Mouse (Mus musculus) kidney, embryonic 14.5 days (tissue): ENCODE data around the gene Unc119b. TPM values are rescaled to one million over a fixed set of nuclear protein-coding genes. Genes with fewer than 3 reads are reported as not detected.

Experiments
- ATAC-seq: fragments of 200-750 bp; cut with Nextera tagmentation; 2 replicates; pipeline ENCODE4 v1.8.0; 2017; ENCODE audit warnings: moderate number of reproducible peaks, mild to moderate bottlenecking, moderate TSS enrichment, moderate library complexity; ENCODE audit not compliant: low FRiP score, low TSS enrichment
- H3K27ac ChIP-seq: fragments of 300-500 bp; sonication (generic); 2 replicates; pipeline ENCODE4 v1.5.1; 2014; ENCODE audit warnings: low read depth, mild to moderate bottlenecking, low read length, moderate library complexity, mixed read lengths
- H3K27me3 ChIP-seq: fragments of 300-500 bp; sonication (generic); 2 replicates; pipeline ENCODE4 v1.6.1; 2014; ENCODE audit warnings: mild to moderate bottlenecking, low read length; ENCODE audit not compliant: control insufficient read depth, insufficient read depth
- H3K36me3 ChIP-seq: fragments of 300-500 bp; sonication (generic); 2 replicates; pipeline ENCODE4 v1.6.1; 2014; ENCODE audit warnings: low read length, mixed read lengths; ENCODE audit not compliant: control insufficient read depth, insufficient read depth
- H3K4me1 ChIP-seq: fragments of 300-500 bp; sonication (generic); 2 replicates; pipeline ENCODE4 v1.6.1; 2014; ENCODE audit warnings: low read length, mixed read lengths; ENCODE audit not compliant: control insufficient read depth, insufficient read depth
- H3K4me2 ChIP-seq: fragments of 300-500 bp; sonication (generic); replicated peaks from 2 replicates; pipeline ENCODE4 v1.6.1; 2014; ENCODE audit warnings: low read depth, mild to moderate bottlenecking, low read length
- H3K4me3 ChIP-seq: fragments of 300-500 bp; sonication (generic); 2 replicates; pipeline ENCODE4 v1.5.1; 2014; ENCODE audit warnings: mild to moderate bottlenecking, low read length
- H3K9ac ChIP-seq: fragments of 300-500 bp; sonication (generic); 2 replicates; pipeline ENCODE4 v1.6.1; 2014; ENCODE audit warnings: low read depth, mild to moderate bottlenecking, low read length, moderate library complexity
- H3K9me3 ChIP-seq: fragments of 300-500 bp; sonication (generic); 2 replicates; pipeline ENCODE4 v1.6.1; 2016; ENCODE audit warnings: low read length; ENCODE audit not compliant: control insufficient read depth
- WGBS: fragments of 180-500 bp; shearing (Covaris S2); extraction: QIAGEN DNeasy Blood & Tissue Kit; methylation state at CpG from one replicate; pipeline ENCODE4 v1.1.7; 2014; 5-methylcytosine and 5-hydroxymethylcytosine counted together
- polyA plus RNA-seq: library from polyadenylated mRNA; unstranded; fragments of >200 nt; fragmentation: Nextera tagmentation; extraction: Ambion mirVana; gene quantifications from 2 replicates; pipeline ENCODE4 v1.2.1, GENCODE M21; 2014

Unc119b gene
- polyA plus RNA-seq, 1 experiment from 2014 or later = 50.3 TPM

- Histone ChIP-seq H3K9ac (no peak overlapping the region), H3K36me3 (peaks cover 61% of the 10 kb centered on the region), H3K27me3 (no peaks in the 10 kb centered on the region), H3K9me3 (no peaks in the 10 kb centered on the region), H3K27ac (no peak overlapping the region), H3K4me1 (no peaks in the 10 kb centered on the region), H3K4me2 (no peak overlapping the region), H3K4me3 (no peak overlapping the region)
- ATAC-seq = no peak
- WGBS = 83% methylated on average over 5 of the region's 5 CpGs
Observed at GRCm38 (mm10) chr5:115099530-115099929, 35.2 kb downstream of the Unc119b start.

- Histone ChIP-seq H3K36me3 (peaks cover 62% of the 10 kb centered on the region), H3K27me3 (no peaks in the 10 kb centered on the region), H3K9ac (no peak within 1 kb of the TSS), H3K9me3 (no peaks in the 10 kb centered on the region), H3K4me1 (no peaks in the 10 kb centered on the region), H3K4me2 (no peak within 1 kb of the TSS), H3K4me3 (no peak within 1 kb of the TSS), H3K27ac (no peak within 1 kb of the TSS)
- ATAC-seq = no peak
- 94% methylated on average over 8 of the region's 8 CpGs for WGBS
Observed at GRCm38 (mm10) chr5:115098195-115098594, 36.6 kb downstream of the Unc119b start, which contains the start of gene Gm10401. TSS of gene Gm10401 (minus strand) at chr5:115098295.

GRCm38 (mm10) chr5:115091776-115092175 is 43.0 kb downstream of the Unc119b start:
- Histone ChIP-seq H3K9ac (no peak overlapping the region), H3K9me3 (no peaks in the 10 kb centered on the region), H3K36me3 (peaks cover 79% of the 10 kb centered on the region), H3K4me1 (no peaks in the 10 kb centered on the region), H3K27me3 (no peaks in the 10 kb centered on the region), H3K27ac (no peak overlapping the region), H3K4me2 (no peak overlapping the region), H3K4me3 (no peak overlapping the region)
- WGBS = 79% methylated on average over 6 of the region's 6 CpGs
- ATAC-seq = no peak

GRCm38 (mm10) chr5:115091015-115091414 is 43.8 kb downstream of the Unc119b start:
- WGBS = 76% methylated on average over 3 of the region's 3 CpGs
- ATAC-seq = no peak
- H3K36me3 ChIP-seq = peaks cover 77% of the 10 kb centered on the region
- H3K9ac ChIP-seq = no peak overlapping the region
- H3K4me2 ChIP-seq = no peak overlapping the region
- H3K27me3 ChIP-seq = no peaks in the 10 kb centered on the region
- H3K4me3 ChIP-seq = no peak overlapping the region
- H3K4me1 ChIP-seq = no peaks in the 10 kb centered on the region
- H3K9me3 ChIP-seq = no peaks in the 10 kb centered on the region
- no peak overlapping the region for H3K27ac ChIP-seq

GRCm38 (mm10) chr5:115089592-115090268 is 45.0 kb downstream of the Unc119b start:
- WGBS = 99% methylated on average over 5 of the region's 5 CpGs
- no peak overlapping the region for H3K27ac ChIP-seq
- H3K27me3 ChIP-seq = no peaks in the 10 kb centered on the region
- no peaks in the 10 kb centered on the region for H3K9me3 ChIP-seq
- ATAC-seq = no peak
- peaks cover 75% of the 10 kb centered on the region for H3K36me3 ChIP-seq
- no peaks in the 10 kb centered on the region for H3K4me1 ChIP-seq
- H3K4me2 ChIP-seq = no peak overlapping the region
- H3K4me3 ChIP-seq = no peak overlapping the region
- H3K9ac ChIP-seq = no peak overlapping the region

GRCm38 (mm10) chr5:115085675-115086074 is 49.1 kb downstream of the Unc119b start:
- Histone ChIP-seq H3K4me3 (no peak overlapping the region), H3K4me2 (no peak overlapping the region), H3K27ac (no peak overlapping the region), H3K4me1 (no peaks in the 10 kb centered on the region), H3K9me3 (no peaks in the 10 kb centered on the region), H3K27me3 (no peaks in the 10 kb centered on the region), H3K9ac (no peak overlapping the region), H3K36me3 (peaks cover 75% of the 10 kb centered on the region)
- ATAC-seq = no peak
- WGBS = 97% methylated on average over 2 of the region's 2 CpGs

- no peak overlapping the region for H3K4me3 ChIP-seq
- H3K9ac ChIP-seq = no peak overlapping the region
- H3K36me3 ChIP-seq = peaks cover 55% of the 10 kb centered on the region
- 88% methylated on average over 6 of the region's 6 CpGs for WGBS
- H3K27me3 ChIP-seq = no peaks in the 10 kb centered on the region
- no peaks in the 10 kb centered on the region for H3K4me1 ChIP-seq
- ATAC-seq = no peak
- no peaks in the 10 kb centered on the region for H3K9me3 ChIP-seq
- H3K4me2 ChIP-seq = no peak overlapping the region
- H3K27ac ChIP-seq = no peak overlapping the region
Observed at GRCm38 (mm10) chr5:115083492-115083891, 51.3 kb downstream of the Unc119b start.

- 81% methylated on average over 5 of the region's 5 CpGs for WGBS
- no peak overlapping the region for H3K4me3 ChIP-seq
- no peak for ATAC-seq
- H3K4me1 ChIP-seq = no peaks in the 10 kb centered on the region
- no peaks in the 10 kb centered on the region for H3K9me3 ChIP-seq
- peaks cover 40% of the 10 kb centered on the region for H3K36me3 ChIP-seq
- no peak overlapping the region for H3K9ac ChIP-seq
- H3K4me2 ChIP-seq = no peak overlapping the region
- no peaks in the 10 kb centered on the region for H3K27me3 ChIP-seq
- H3K27ac ChIP-seq = no peak overlapping the region
Observed at GRCm38 (mm10) chr5:115081636-115082035, 53.1 kb downstream of the Unc119b start.

- H3K4me1 ChIP-seq = peaks cover 20% of the 10 kb centered on the region
- no peak overlapping the region for H3K4me2 ChIP-seq
- no peaks in the 10 kb centered on the region for H3K9me3 ChIP-seq
- H3K27ac ChIP-seq = no peak overlapping the region
- H3K9ac ChIP-seq = no peak overlapping the region
- no peaks in the 10 kb centered on the region for H3K27me3 ChIP-seq
- peaks cover 12% of the 10 kb centered on the region for H3K36me3 ChIP-seq
- WGBS = 62% methylated on average over 5 of the region's 5 CpGs
- H3K4me3 ChIP-seq = no peak overlapping the region
- 0 out of 2 replicates have a peak, but pooled peaks have one; percentile 26 for ATAC-seq
Observed at GRCm38 (mm10) chr5:115076144-115076901, 58.5 kb downstream of the Unc119b start.
